Mouse (Mus musculus) megakaryocyte-erythroid progenitor cell, adult 5 weeks (primary cell): ENCODE measurements around the gene Macc1. TPM values are rescaled to one million over a fixed set of nuclear protein-coding genes. Genes with fewer than 3 reads are reported as not detected.

ENCODE experiments used
- polyA plus RNA-seq: library from polyadenylated mRNA; stranded (reverse); fragments of >175 nt; gene quantifications from 2 replicates; pipeline ENCODE4 v1.2.3, GENCODE M21; 2012

Gene Macc1
- polyA plus RNA-seq = not detected in 2 replicates

DNA sequence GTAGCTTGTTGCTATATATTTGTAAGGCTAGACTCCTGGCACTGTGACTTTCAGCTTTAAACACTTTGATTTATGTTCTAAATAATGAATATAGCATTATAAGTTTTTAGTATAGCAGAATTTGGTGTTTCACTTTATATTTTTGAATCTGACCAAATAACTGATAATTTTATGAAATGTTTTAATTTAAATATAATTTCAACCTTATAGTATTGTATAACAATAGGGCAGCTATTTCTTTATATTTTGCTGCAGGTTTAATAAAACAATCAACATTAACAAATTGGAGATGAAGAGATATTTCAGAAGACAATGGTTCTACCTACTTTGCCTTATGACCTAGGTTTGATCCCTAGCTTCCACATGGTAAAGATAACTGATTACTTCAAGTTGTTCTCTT is at the start of gene Macc1:
Gene Macc1 (plus strand): TSS at position 301 of the 400 bp plus-strand sequence.

Other genes with a start within 250 kb of the Macc1 start
- gene Itgb8, start 75.5 kb upstream of the Macc1 start, polyA plus RNA-seq = 0.03 TPM in 1 of 2 replicates, not detected in the other